Mouse (Mus musculus) colon, adult 2 months (tissue): ENCODE measurements around the gene Scn3b. TPM values are rescaled to one million over a fixed set of nuclear protein-coding genes. Genes with fewer than 3 reads are reported as not detected.

Source experiments
- polyA plus RNA-seq: library from polyadenylated mRNA; depleted of rRNA; stranded (reverse); fragments of >200 nt; gene quantifications from 2 replicates; pipeline ENCODE4 v1.2.3, GENCODE M21; 2012; rRNA removed

Gene Scn3b
- polyA plus RNA-seq: 0.37 and 0.62 TPM in 2 replicates

GRCm38 (mm10) chr9:40269103-40269861, at the start of gene Scn3b:
Scn3b (plus strand) TSS chr9:40269217.

Other genes with a start within 250 kb of the Scn3b start
- not detected in 2 replicates for gene Olfr981, start 247.8 kb upstream of the Scn3b start, polyA plus RNA-seq
- not detected in 2 replicates for gene Olfr982, start 195.4 kb upstream of the Scn3b start, polyA plus RNA-seq
- not detected in 2 replicates for gene Olfr983, start 175.6 kb upstream of the Scn3b start, polyA plus RNA-seq
- not detected in 2 replicates for gene Olfr984, start 155.0 kb upstream of the Scn3b start, polyA plus RNA-seq
- gene Olfr985, start 139.0 kb upstream of the Scn3b start, polyA plus RNA-seq: not detected in 2 replicates
- gene Tmem225, start 121.1 kb upstream of the Scn3b start, polyA plus RNA-seq: not detected in 2 replicates
- not detected in 2 replicates for gene Olfr986, start 88.3 kb upstream of the Scn3b start, polyA plus RNA-seq
- 0.56 and 0.58 TPM in 2 replicates for gene Zfp202, start 76.9 kb upstream of the Scn3b start, polyA plus RNA-seq